Mouse (Mus musculus): ENCODE results near the gene Mdp1. TPM values are rescaled to one million over a fixed set of nuclear protein-coding genes. Genes with fewer than 3 reads are reported as not detected.

Mdp1 gene
- polyA plus RNA-seq, 1 experiment from 2014 or later = 27.5 TPM

- peaks cover 61% of the 10 kb centered on the region for H3K36me3 ChIP-seq
- no peaks in the 10 kb centered on the region for H3K27me3 ChIP-seq (replicated peaks)
- 96% methylated on average over 14 of the region's 14 CpGs for WGBS (ENCODE audit: insufficient replicate concordance)
- H3K4me2 ChIP-seq = peak overlapping the region; percentile 6; the same call in 1 of the 2 replicates
- no peak overlapping the region for H3K4me3 ChIP-seq
- no peak overlapping the region for H3K27ac ChIP-seq
- no peaks in the 10 kb centered on the region for H3K9me3 ChIP-seq (replicated peaks)
- peaks cover 40% of the 10 kb centered on the region for H3K4me1 ChIP-seq
- no peak overlapping the region for H3K9ac ChIP-seq
- ATAC-seq = no peak
Measured at GRCm38 (mm10) chr14:55640816-55641215, 19.5 kb downstream of the Mdp1 start.

GRCm38 (mm10) chr14:55637795-55638194, 22.5 kb downstream of the Mdp1 start, which contains the start of gene Gm49378:
Gm49378 (minus strand) TSS chr14:55637895.
- Histone ChIP-seq H3K27ac (no peak within 1 kb of the TSS), H3K9me3 (replicated peaks) (no peaks in the 10 kb centered on the region), H3K4me1 (peaks cover 43% of the 10 kb centered on the region), H3K4me2 (no peak within 1 kb of the TSS), H3K9ac (no peak within 1 kb of the TSS), H3K36me3 (peaks cover 77% of the 10 kb centered on the region), H3K27me3 (replicated peaks) (no peaks in the 10 kb centered on the region), H3K4me3 (no peak within 1 kb of the TSS)
- WGBS (ENCODE audit: insufficient replicate concordance) = 89% methylated on average over 9 of the region's 9 CpGs
- no peak for ATAC-seq

- no peaks in the 10 kb centered on the region for H3K27me3 ChIP-seq (replicated peaks)
- H3K4me2 ChIP-seq = peak within 1 kb of the TSS; percentile 97
- H3K4me3 ChIP-seq = peak within 1 kb of the TSS; percentile 69
- ATAC-seq = peak; percentile 81
- H3K36me3 ChIP-seq = peaks cover 86% of the 10 kb centered on the region
- peak within 1 kb of the TSS; percentile 67 for H3K9ac ChIP-seq
- WGBS (ENCODE audit: insufficient replicate concordance) = 1% methylated on average over 33 of the region's 33 CpGs
- no peaks in the 10 kb centered on the region for H3K9me3 ChIP-seq (replicated peaks)
- peaks cover 27% of the 10 kb centered on the region for H3K4me1 ChIP-seq
- peak within 1 kb of the TSS; percentile 66 for H3K27ac ChIP-seq
Measured at GRCm38 (mm10) chr14:55635523-55636007, 24.7 kb downstream of the Mdp1 start, which contains the start of gene Ipo4. Ipo4 (minus strand) TSS chr14:55635957.

- H3K9me3 ChIP-seq (replicated peaks) = no peaks in the 10 kb centered on the region
- peak overlapping the region; percentile 66; the same call in 1 of the 2 replicates for H3K27ac ChIP-seq
- peak overlapping the region; percentile 97 for H3K4me2 ChIP-seq
- H3K4me1 ChIP-seq = peaks cover 30% of the 10 kb centered on the region
- H3K9ac ChIP-seq = peak overlapping the region; percentile 67
- H3K36me3 ChIP-seq = peaks cover 86% of the 10 kb centered on the region
- H3K27me3 ChIP-seq (replicated peaks) = no peaks in the 10 kb centered on the region
- peak overlapping the region; percentile 69 for H3K4me3 ChIP-seq
- WGBS (ENCODE audit: insufficient replicate concordance) = 3% methylated on average over 23 of the region's 23 CpGs
- ATAC-seq = peak; percentile 27; the same call in 1 of the 2 replicates
Measured at GRCm38 (mm10) chr14:55634874-55635522, 25.3 kb downstream of the Mdp1 start.

- H3K4me3 ChIP-seq = no peak overlapping the region
- H3K27ac ChIP-seq = no peak overlapping the region
- no peak overlapping the region for H3K9ac ChIP-seq
- 39% methylated on average over 5 of the region's 5 CpGs for WGBS (ENCODE audit: insufficient replicate concordance)
- no peak for ATAC-seq
- no peaks in the 10 kb centered on the region for H3K9me3 ChIP-seq (replicated peaks)
- no peaks in the 10 kb centered on the region for H3K27me3 ChIP-seq (replicated peaks)
- peaks cover 30% of the 10 kb centered on the region for H3K4me1 ChIP-seq
- peaks cover 100% of the 10 kb centered on the region for H3K36me3 ChIP-seq
- H3K4me2 ChIP-seq = no peak overlapping the region
Measured at GRCm38 (mm10) chr14:55629312-55629711, 31.0 kb downstream of the Mdp1 start.

- Histone ChIP-seq H3K4me1 (peaks cover 25% of the 10 kb centered on the region), H3K9me3 (replicated peaks) (no peaks in the 10 kb centered on the region), H3K36me3 (peaks cover 97% of the 10 kb centered on the region), H3K27ac (no peak overlapping the region), H3K27me3 (replicated peaks) (no peaks in the 10 kb centered on the region), H3K4me3 (no peak overlapping the region), H3K4me2 (no peak overlapping the region), H3K9ac (no peak overlapping the region)
- peak; percentile 40; the same call in 1 of the 2 replicates for ATAC-seq
- 78% methylated on average over 27 of the region's 27 CpGs for WGBS (ENCODE audit: insufficient replicate concordance)
Measured at GRCm38 (mm10) chr14:55628077-55628827, 32.1 kb downstream of the Mdp1 start.

GRCm38 (mm10) chr14:55618486-55619195, 41.7 kb downstream of the Mdp1 start:
- no peaks in the 10 kb centered on the region for H3K9me3 ChIP-seq (replicated peaks)
- 19% methylated on average over 22 of the region's 22 CpGs for WGBS (ENCODE audit: insufficient replicate concordance)
- peak overlapping the region; percentile 54 for H3K9ac ChIP-seq
- peaks cover 74% of the 10 kb centered on the region for H3K4me1 ChIP-seq
- H3K36me3 ChIP-seq = peaks cover 1% of the 10 kb centered on the region; the same call in 1 of the 2 replicates
- peak overlapping the region; percentile 80 for H3K4me2 ChIP-seq
- H3K27me3 ChIP-seq (replicated peaks) = no peaks in the 10 kb centered on the region
- peak overlapping the region; percentile 46 for H3K4me3 ChIP-seq
- peak; percentile 62 for ATAC-seq
- H3K27ac ChIP-seq = peak overlapping the region; percentile 58; the same call in 1 of the 2 replicates

- H3K9me3 ChIP-seq (replicated peaks) = no peaks in the 10 kb centered on the region
- H3K4me3 ChIP-seq = peak within 1 kb of the TSS; percentile 46
- peaks cover 81% of the 10 kb centered on the region for H3K4me1 ChIP-seq
- 22% methylated on average over 21 of the region's 21 CpGs for WGBS (ENCODE audit: insufficient replicate concordance)
- no peaks in the 10 kb centered on the region for H3K36me3 ChIP-seq
- H3K4me2 ChIP-seq = peak within 1 kb of the TSS; percentile 80
- peak; percentile 65 for ATAC-seq
- H3K27me3 ChIP-seq (replicated peaks) = no peaks in the 10 kb centered on the region
- peak within 1 kb of the TSS; percentile 54 for H3K9ac ChIP-seq
- H3K27ac ChIP-seq = peak within 1 kb of the TSS; percentile 58
Measured at GRCm38 (mm10) chr14:55617822-55618221, 42.5 kb downstream of the Mdp1 start, which contains the start of gene Rec8. Rec8 (plus strand) TSS chr14:55618037.

- no peak overlapping the region for H3K9ac ChIP-seq
- no peak for ATAC-seq
Measured at GRCm38 (mm10) chr14:55616844-55617243, 43.5 kb downstream of the Mdp1 start.

GRCm38 (mm10) chr14:55615876-55616275, 44.4 kb downstream of the Mdp1 start:
- Histone ChIP-seq H3K27ac (peak overlapping the region; percentile 83), H3K9me3 (replicated peaks) (no peaks in the 10 kb centered on the region), H3K4me1 (peaks cover 71% of the 10 kb centered on the region), H3K27me3 (replicated peaks) (no peaks in the 10 kb centered on the region), H3K4me3 (no peak overlapping the region), H3K36me3 (peaks cover 1% of the 10 kb centered on the region), H3K9ac (0 out of 2 replicates have a peak overlapping the region, but pooled peaks have one; percentile 6), H3K4me2 (no peak overlapping the region)
- 72% methylated on average over 2 of the region's 2 CpGs for WGBS (ENCODE audit: insufficient replicate concordance)
- no peak for ATAC-seq

More at GRCm38 (mm10) chr14:55616844-55617243, 43.5 kb downstream of the Mdp1 start:
- 65% methylated on average over 2 of the region's 2 CpGs for WGBS (ENCODE audit: insufficient replicate concordance)
- no peaks in the 10 kb centered on the region for H3K9me3 ChIP-seq (replicated peaks)
- no peak overlapping the region for H3K4me3 ChIP-seq
- H3K36me3 ChIP-seq = no peaks in the 10 kb centered on the region
- peak overlapping the region; percentile 72 for H3K27ac ChIP-seq
- H3K4me1 ChIP-seq = peaks cover 76% of the 10 kb centered on the region
- H3K27me3 ChIP-seq (replicated peaks) = no peaks in the 10 kb centered on the region
- no peak overlapping the region for H3K4me2 ChIP-seq

- H3K9ac ChIP-seq = 0 out of 2 replicates have a peak overlapping the region, but pooled peaks have one; percentile 28
- no peak overlapping the region for H3K4me3 ChIP-seq
- no peaks in the 10 kb centered on the region for H3K27me3 ChIP-seq (replicated peaks)
- no peaks in the 10 kb centered on the region for H3K9me3 ChIP-seq (replicated peaks)
- ATAC-seq = peak; percentile 84
- peaks cover 11% of the 10 kb centered on the region for H3K36me3 ChIP-seq
- H3K4me1 ChIP-seq = peaks cover 69% of the 10 kb centered on the region
- H3K4me2 ChIP-seq = peak overlapping the region; percentile 20; the same call in 1 of the 2 replicates
- 29% methylated on average over 7 of the region's 7 CpGs for WGBS (ENCODE audit: insufficient replicate concordance)
- peak overlapping the region; percentile 83 for H3K27ac ChIP-seq
Measured at GRCm38 (mm10) chr14:55614565-55615178, 45.6 kb downstream of the Mdp1 start.
